Mouse (Mus musculus) bone marrow macrophage, adult 2 months (primary cell): Measurements from ENCODE around the gene Adgrg7.

ENCODE experiments used
- CTCF ChIP-seq: IDR thresholded peaks from 2 replicates; pipeline ENCODE4 v1.5.1; 2012; ENCODE audit warnings: low read depth, mild to moderate bottlenecking, low read length, moderate library complexity
- POLR2A ChIP-seq: IDR thresholded peaks from 2 replicates; pipeline ENCODE4 v1.6.1; 2012; ENCODE audit warnings: mild to moderate bottlenecking, low read depth, low read length, borderline replicate concordance

- no peak for TF ChIP-seq CTCF
- TF ChIP-seq POLR2A, result no peak
Observed at GRCm38 (mm10) chr16:56681010-56681645, 114.5 kb downstream of the Adgrg7 start.
